Mouse (Mus musculus): ENCODE data around the gene Ick.

DNA sequence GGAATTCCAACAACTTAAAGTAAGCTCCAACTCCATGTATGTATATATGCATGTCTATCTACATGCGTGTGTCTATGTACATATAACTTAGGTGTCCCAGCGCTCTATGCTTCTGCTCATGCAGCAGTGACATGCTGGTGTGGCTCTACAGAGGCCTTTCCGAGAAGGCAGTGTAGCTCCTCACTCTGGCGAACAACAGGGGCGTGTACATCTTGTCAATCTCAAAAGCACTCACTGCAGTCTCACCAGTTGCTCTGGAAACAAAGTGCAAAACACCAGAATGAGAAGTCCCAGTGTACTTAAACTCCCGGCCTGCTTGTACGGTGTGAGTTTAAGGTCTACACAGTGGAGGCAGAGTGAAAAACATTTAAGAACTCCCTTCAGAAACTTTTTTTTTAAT, 27.2 kb upstream of the Ick start:
- TF ChIP-seq CTCF (IDR thresholded peaks at IDR 0.05 in 2 of 3, conservative IDR thresholded peaks at IDR 0.05 in 1 of 3; ENCODE audit: control insufficient read depth in 1 of 3, insufficient read depth in 1 of 3, low read depth in 2 of 3, low read length in 3 of 3, poor library complexity in 1 of 3, severe bottlenecking in 1 of 3) = no peak
- no peak for TF ChIP-seq EP300 (IDR thresholded peaks at IDR 0.05; ENCODE audit: low read depth in 1 of 2, low read length in 2 of 2)

All from MEL (cell line).